Mouse (Mus musculus) limb, embryonic 10.5 days (tissue): ENCODE measurements around the gene Lcp1. TPM values are rescaled to one million over a fixed set of nuclear protein-coding genes. Genes with fewer than 3 reads are reported as not detected.
A peak's percentile ranks its signal among the peaks of the same experiment; 100 is the strongest.

ENCODE experiments used
- DNase-seq: peaks from one replicate; pipeline ENCODE4 v3.0.0-alpha.2; 2017; ENCODE audit warnings: low spot score
- H3K27ac ChIP-seq: fragments of 300-500 bp; sonication (generic); 2 replicates; pipeline ENCODE4 v1.5.1; 2016; ENCODE audit warnings: mild to moderate bottlenecking
- H3K27me3 ChIP-seq: fragments of 300-500 bp; sonication (generic); 2 replicates; pipeline ENCODE4 v1.6.1; 2016; ENCODE audit warnings: low read depth, mild to moderate bottlenecking; ENCODE audit not compliant: poor library complexity, severe bottlenecking
- H3K36me3 ChIP-seq: fragments of 300-500 bp; sonication (generic); 2 replicates; pipeline ENCODE4 v1.6.1; 2016; ENCODE audit warnings: mild to moderate bottlenecking, moderate library complexity
- H3K4me1 ChIP-seq: fragments of 300-500 bp; sonication (generic); 2 replicates; pipeline ENCODE4 v1.6.1; 2016
- H3K4me3 ChIP-seq: fragments of 300-500 bp; sonication (generic); 2 replicates; pipeline ENCODE4 v1.5.1; 2016; ENCODE audit warnings: mild to moderate bottlenecking, moderate library complexity
- H3K9me3 ChIP-seq: fragments of 300-500 bp; sonication (generic); replicated peaks from 2 replicates; pipeline ENCODE4 v1.6.1; 2016; ENCODE audit warnings: mild to moderate bottlenecking
- WGBS: fragments of 180-500 bp; shearing (Covaris S2); methylation state at CpG from one replicate; pipeline ENCODE4 v1.1.7; 2016; 5-methylcytosine and 5-hydroxymethylcytosine counted together
- polyA plus RNA-seq: library from polyadenylated mRNA; unstranded; fragments of >200 nt; fragmentation: Nextera tagmentation; extraction: Ambion mirVana; gene quantifications from 2 replicates; pipeline ENCODE4 v1.2.1, GENCODE M21; 2016

Gene Lcp1
- polyA plus RNA-seq, 1 experiment from 2014 or later = 20.4 TPM

DNA sequence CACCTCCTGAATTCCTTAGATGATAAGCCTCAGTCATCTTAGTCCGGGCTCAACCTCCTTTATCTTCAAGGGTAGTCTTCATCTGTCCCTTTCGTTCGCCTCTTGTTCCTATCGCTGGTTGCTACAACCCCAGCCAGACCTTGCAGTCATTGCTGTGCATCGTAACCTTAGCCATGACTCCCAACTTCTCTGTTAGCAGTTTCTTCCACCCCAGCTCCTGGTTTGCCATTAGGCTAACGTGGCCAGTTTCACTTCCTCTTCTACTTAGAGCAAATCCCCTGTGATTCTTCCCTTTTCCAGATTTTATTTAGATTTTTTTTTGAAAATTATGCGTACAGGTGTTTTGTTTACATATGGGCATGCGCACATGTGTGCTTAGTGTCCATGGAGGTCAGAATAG is 33.0 kb downstream of the Lcp1 start:
- Histone ChIP-seq H3K4me1 (no peaks in the 10 kb centered on the region), H3K27ac (no peak overlapping the region), H3K9me3 (no peaks in the 10 kb centered on the region), H3K36me3 (no peaks in the 10 kb centered on the region), H3K4me3 (no peak overlapping the region), H3K27me3 (no peaks in the 10 kb centered on the region)
- peak; percentile 8 for DNase-seq
- WGBS = 91% methylated on average over 8 of the region's 8 CpGs

DNA sequence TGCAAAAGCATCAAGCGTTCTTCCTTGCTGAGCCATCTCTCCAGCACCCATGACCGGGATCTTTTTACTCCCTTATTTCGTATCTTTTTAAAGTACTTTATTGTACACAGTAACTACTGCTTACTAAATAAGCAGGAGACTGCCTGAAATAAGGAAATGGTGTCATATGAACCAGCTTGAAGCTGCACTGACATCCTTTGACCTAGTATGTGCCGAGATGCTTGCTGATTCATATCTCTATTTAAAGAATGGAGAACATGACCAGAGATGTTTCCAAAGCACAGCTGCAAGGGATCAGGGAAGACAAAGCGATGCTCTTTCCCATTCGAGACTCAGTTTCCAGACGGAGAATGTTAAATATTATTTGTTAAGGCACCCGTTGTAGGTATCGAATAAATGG is 33.4 kb downstream of the Lcp1 start:
- DNase-seq = peak; percentile 13
- no peaks in the 10 kb centered on the region for H3K9me3 ChIP-seq
- H3K27ac ChIP-seq = no peak overlapping the region
- 96% methylated on average over 9 of the region's 9 CpGs for WGBS
- H3K36me3 ChIP-seq = no peaks in the 10 kb centered on the region
- H3K27me3 ChIP-seq = no peaks in the 10 kb centered on the region
- no peak overlapping the region for H3K4me3 ChIP-seq
- H3K4me1 ChIP-seq = no peaks in the 10 kb centered on the region

DNA sequence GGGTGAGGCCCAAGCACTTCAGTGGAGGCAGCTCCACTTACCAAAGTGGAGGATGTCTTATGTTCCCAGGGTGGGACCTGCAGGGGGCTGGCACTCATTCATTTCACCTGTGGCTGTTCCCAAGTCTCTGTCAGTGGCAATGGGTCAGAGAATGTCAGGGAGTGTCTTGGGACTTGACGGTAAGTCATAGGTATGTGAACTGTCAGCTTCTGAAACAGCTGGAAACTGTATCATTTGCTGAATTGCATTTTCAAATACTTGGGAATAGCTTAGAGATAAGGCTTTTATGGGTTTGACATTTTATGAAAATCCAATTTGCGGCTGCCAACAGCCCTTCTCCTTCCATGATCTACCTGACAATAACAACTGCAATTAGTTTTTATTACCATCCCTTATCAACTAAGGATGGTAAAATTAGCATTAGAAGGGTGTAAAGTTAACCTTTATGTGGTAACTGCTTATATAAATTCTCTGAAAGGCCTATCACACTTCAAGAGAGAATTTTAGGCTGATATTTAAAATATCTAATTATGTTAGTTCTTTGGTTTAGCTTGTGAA is 34.8 kb downstream of the Lcp1 start:
- H3K4me3 ChIP-seq = no peak overlapping the region
- DNase-seq = peak; percentile 12
- 81% methylated on average over 2 of the region's 2 CpGs for WGBS
- no peaks in the 10 kb centered on the region for H3K9me3 ChIP-seq
- no peak overlapping the region for H3K27ac ChIP-seq
- no peaks in the 10 kb centered on the region for H3K36me3 ChIP-seq
- no peaks in the 10 kb centered on the region for H3K4me1 ChIP-seq
- H3K27me3 ChIP-seq = no peaks in the 10 kb centered on the region

DNA sequence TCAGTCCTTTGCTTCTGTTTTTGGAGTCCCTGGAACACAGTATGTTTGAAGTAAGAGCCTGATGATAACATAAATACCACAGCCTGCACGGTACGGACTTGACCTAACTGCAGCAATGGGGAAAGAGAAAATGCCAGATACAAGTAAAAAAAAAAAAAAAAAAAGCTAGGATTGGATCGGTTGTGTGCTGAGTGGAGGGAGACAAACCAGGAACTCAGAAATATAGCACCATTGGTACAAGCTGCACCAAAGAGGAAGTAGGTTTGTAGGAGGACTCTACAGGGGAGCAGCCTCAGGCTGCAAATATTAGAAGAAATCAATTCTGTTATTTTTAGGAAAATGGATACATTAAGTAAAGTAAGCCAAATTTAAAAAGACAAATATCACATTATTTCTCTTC is 37.6 kb downstream of the Lcp1 start:
- no peaks in the 10 kb centered on the region for H3K36me3 ChIP-seq
- H3K9me3 ChIP-seq = no peaks in the 10 kb centered on the region
- H3K27ac ChIP-seq = no peak overlapping the region
- no peaks in the 10 kb centered on the region for H3K27me3 ChIP-seq
- 95% methylated on average over 3 of the region's 3 CpGs for WGBS
- no peaks in the 10 kb centered on the region for H3K4me1 ChIP-seq
- no peak overlapping the region for H3K4me3 ChIP-seq
- DNase-seq = no peak

DNA sequence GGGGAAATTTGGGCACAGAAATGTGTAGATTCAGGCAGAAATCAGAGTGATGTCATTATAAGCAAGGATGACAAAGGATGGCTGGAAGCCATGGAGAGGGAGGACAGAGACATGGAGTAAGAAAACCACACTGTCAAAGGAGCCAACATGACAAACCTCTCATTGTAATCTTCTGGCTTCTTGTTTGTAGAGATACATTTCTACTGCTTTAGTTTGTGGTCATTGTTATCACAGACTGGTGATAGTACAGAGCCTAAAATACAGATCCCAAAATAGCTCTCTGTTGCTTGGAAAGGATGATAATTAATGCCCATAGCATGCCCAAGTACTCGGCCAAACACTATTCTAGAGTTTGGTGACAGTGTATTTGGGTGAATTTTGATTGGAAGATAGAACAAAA is 39.6 kb downstream of the Lcp1 start:
- Histone ChIP-seq H3K27ac (no peak overlapping the region), H3K4me3 (no peak overlapping the region), H3K36me3 (no peaks in the 10 kb centered on the region), H3K9me3 (no peaks in the 10 kb centered on the region), H3K27me3 (no peaks in the 10 kb centered on the region), H3K4me1 (no peaks in the 10 kb centered on the region)
- WGBS = 85% methylated on average over 1 of the region's 1 CpGs
- no peak for DNase-seq

DNA sequence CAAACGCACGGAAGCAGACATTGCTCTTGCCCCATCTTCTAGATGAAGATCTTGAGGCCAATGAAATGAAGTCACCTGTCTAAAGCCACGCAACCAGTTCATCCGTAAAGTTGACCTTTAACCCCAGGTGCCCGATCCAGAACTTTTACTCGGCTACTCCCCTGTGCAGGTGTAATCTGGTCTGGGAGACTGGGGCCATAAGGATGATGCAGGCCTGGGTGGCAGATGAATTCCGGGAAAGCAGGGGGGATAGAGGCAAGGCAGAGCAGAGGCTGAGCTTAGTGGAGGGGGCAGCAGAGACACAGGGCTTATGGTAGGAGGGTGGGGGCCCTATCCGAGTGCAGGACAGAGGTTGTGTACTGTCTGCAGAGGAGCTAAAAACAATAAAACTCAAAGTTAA is 43.4 kb downstream of the Lcp1 start:
- Histone ChIP-seq H3K9me3 (no peaks in the 10 kb centered on the region), H3K27ac (no peak overlapping the region), H3K27me3 (no peaks in the 10 kb centered on the region), H3K4me1 (no peaks in the 10 kb centered on the region), H3K4me3 (no peak overlapping the region), H3K36me3 (no peaks in the 10 kb centered on the region)
- 88% methylated on average over 8 of the region's 8 CpGs for WGBS
- no peak for DNase-seq

DNA sequence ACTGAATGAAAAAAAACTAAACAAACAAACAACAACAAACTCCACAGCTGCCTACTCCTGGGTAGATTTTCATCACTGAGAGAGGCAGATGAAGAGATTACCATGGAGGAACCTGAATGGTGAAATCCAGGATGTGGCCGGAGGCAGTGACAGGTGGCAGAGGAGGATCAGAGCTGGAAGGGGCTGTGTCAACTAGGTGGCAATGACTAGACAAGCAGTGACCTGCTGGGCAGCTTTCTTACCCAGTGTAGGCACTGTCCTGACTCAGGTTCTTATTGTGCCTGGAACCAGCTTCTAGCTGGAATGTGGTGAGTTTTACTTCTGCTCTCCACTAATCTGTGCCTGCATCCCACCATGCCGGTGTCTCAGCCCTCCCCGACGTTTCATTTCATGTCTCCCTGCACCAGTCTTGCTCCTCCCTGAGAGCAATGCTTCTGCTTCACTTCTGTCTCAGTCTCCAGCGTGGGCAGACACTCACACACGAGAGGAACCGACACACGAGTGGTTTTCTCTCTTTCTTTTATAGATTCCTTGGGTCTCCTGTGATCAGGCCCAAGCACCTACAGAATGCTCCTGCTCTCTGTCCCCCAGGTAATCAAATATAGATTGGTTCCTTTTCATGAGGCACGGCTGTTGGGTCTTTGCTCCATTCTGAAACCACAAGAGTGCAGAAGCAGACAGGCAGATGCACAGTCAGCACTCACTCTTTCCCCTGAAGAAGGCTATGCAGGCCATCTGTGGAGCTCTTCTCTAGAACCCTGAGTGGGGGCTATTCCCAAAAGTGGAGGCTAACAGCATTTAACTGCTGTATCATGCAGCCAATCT is 44.0 kb downstream of the Lcp1 start:
- no peaks in the 10 kb centered on the region for H3K27me3 ChIP-seq
- no peaks in the 10 kb centered on the region for H3K9me3 ChIP-seq
- no peak overlapping the region for H3K27ac ChIP-seq
- no peak overlapping the region for H3K4me3 ChIP-seq
- DNase-seq = no peak
- 90% methylated on average over 9 of the region's 9 CpGs for WGBS
- H3K4me1 ChIP-seq = no peaks in the 10 kb centered on the region
- H3K36me3 ChIP-seq = no peaks in the 10 kb centered on the region

DNA sequence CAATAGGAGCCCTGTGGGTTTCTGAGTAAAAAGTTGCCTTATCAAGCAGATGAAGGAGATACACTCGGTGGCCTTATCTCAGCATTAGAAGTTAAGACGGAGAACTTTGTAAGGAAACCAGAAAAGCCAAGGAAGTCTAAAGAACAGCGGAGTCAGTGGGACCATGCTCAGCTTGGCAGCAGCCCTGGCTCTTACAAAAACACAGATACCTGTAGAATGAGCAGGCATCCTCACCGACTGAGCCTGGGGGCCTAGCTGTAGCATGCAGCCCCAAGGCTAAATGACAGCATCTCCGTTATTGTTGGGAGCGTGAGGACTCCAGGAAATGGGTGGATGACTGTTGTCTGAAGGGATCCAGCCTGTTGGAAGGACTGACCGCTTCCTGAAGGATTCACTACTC is 44.9 kb downstream of the Lcp1 start:
- Histone ChIP-seq H3K36me3 (no peaks in the 10 kb centered on the region), H3K4me3 (no peak overlapping the region), H3K27ac (no peak overlapping the region), H3K27me3 (no peaks in the 10 kb centered on the region), H3K4me1 (no peaks in the 10 kb centered on the region), H3K9me3 (no peaks in the 10 kb centered on the region)
- 84% methylated on average over 7 of the region's 7 CpGs for WGBS
- no peak for DNase-seq

DNA sequence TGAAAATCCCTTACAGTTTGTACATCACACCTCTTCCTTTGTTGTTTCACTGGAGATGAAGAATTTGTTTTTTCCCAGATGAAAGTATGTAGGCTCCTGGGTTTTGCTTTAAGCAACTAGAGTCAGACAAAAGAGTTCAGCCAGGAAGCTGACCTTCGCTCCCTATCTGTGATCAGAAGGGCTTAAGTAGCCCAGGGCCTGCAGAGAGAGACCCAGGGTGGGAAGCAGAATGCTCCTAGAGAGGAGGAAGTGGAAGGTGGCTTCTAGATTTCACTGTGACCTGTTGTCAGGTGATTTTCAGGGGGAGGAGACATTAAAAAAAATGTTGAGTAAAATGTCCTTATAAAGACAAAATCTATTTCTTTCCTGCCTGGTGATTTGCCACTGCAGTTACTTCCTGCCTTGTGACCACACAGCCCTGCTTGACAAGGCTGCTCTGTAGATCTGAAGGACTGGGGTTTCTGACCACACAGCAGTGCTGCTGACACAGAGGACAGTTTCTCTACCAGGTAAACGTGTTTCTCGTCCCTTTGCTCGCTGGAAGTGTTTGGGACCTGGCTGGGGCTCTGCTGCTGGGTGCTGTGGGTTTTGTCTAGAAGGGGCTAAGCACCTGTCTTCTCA is 45.6 kb downstream of the Lcp1 start:
- Histone ChIP-seq H3K4me1 (no peaks in the 10 kb centered on the region), H3K27ac (no peak overlapping the region), H3K9me3 (no peaks in the 10 kb centered on the region), H3K4me3 (no peak overlapping the region), H3K27me3 (no peaks in the 10 kb centered on the region), H3K36me3 (no peaks in the 10 kb centered on the region)
- DNase-seq = no peak
- 80% methylated on average over 4 of the region's 4 CpGs for WGBS

DNA sequence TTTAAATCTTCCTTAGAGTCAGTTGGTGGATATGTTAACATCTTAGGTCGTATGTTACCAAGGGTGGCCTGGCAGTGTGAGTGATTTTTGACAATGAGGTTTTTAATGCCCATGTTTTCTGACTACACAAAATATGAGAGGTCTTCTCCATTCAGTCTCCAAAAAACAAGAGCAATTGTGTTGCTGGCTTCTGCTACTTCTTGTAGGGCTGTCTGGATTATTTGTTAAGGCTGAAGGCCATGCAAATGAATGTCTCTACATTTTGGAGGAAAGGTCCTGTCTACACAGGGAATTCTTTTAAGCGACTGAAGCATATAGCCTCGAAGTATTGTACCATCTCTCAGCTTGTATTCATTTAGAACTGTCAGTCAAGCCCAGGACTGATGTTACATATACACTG is 46.5 kb downstream of the Lcp1 start:
- Histone ChIP-seq H3K27ac (no peak overlapping the region), H3K27me3 (no peaks in the 10 kb centered on the region), H3K4me3 (no peak overlapping the region), H3K9me3 (no peaks in the 10 kb centered on the region), H3K4me1 (no peaks in the 10 kb centered on the region), H3K36me3 (no peaks in the 10 kb centered on the region)
- DNase-seq = no peak
- 87% methylated on average over 3 of the region's 3 CpGs for WGBS

DNA sequence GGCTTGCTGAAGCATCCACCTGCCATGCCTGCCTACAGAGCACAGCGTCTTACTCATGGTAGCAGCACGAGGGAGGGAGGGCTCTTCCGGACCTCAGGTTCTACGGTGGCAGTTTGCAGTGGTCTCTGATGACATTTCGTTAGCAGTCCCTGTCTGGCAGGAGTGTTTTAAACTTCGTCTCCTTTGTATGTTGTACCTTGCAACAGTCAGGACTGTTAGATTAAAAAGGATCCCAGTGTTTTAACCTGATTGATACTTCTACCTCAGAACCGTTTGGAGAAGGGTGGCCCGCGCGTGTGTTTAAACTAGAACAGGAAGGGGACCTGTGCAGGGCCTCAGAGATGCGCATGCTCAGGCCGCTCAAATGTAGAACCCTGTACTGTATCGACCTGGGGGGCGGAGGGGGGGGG is 47.5 kb downstream of the Lcp1 start:
- no peak for DNase-seq
- Histone ChIP-seq H3K4me3 (no peak overlapping the region), H3K27ac (no peak overlapping the region), H3K36me3 (no peaks in the 10 kb centered on the region), H3K4me1 (no peaks in the 10 kb centered on the region), H3K9me3 (no peaks in the 10 kb centered on the region), H3K27me3 (no peaks in the 10 kb centered on the region)
- WGBS = 86% methylated on average over 14 of the region's 14 CpGs

DNA sequence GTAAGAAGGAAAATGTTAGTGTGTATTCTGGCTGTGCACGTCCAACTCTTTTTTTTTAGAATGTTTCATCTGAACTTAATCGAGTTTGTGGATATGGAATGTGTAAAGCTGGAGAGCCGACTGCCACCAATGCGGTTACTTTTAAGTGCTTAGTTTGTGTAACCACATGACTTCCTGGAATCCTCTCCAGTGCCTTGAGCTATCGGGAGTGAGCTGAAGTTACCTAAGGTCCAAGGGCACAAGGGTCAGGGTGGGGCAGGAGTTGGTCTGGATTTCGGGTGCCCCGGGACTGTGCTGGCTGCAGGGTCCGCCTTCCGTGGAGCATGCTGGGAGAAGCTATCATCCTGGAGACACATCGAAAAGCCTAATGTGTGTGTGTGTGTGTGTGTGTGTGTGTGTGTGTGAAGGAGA is 47.9 kb downstream of the Lcp1 start:
- WGBS = 85% methylated on average over 10 of the region's 10 CpGs
- Histone ChIP-seq H3K4me3 (no peak overlapping the region), H3K9me3 (no peaks in the 10 kb centered on the region), H3K27me3 (no peaks in the 10 kb centered on the region), H3K27ac (no peak overlapping the region), H3K4me1 (no peaks in the 10 kb centered on the region), H3K36me3 (no peaks in the 10 kb centered on the region)
- DNase-seq = no peak

DNA sequence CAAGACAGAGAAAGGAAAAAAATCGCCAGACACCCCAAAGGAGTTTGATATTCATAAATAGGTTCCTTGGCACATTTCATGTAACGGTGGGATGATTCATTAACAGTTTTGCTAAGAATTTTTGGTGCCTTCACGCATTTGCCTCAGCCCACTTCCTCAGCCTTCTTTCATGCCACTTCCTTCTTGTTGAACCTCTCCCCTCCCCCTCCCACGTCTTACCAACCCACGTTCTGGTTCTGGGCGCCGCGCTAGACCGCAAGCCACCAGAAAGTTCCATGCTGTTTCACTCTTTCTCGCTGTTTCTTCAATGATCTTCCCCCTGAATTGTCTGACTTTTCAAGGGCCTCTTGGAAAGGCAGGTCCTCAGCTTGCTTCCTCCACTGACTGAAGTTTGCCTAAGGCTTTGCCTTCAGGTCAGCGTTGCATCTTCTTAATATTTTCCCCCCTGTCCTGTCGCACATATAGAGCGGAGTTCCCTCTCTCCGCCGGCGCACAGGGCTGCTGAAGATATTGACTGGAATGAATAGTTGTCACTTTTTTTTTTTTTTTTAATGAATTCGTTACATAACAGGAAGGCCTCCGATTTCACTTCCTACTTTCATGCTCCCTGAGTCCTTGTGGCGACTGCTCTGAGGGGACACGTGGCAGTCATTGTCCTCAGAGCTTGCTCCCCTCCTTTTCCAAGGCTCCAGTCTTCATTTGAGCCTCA is 48.5 kb downstream of the Lcp1 start:
- H3K36me3 ChIP-seq = no peaks in the 10 kb centered on the region
- H3K9me3 ChIP-seq = no peaks in the 10 kb centered on the region
- no peak for DNase-seq
- H3K27ac ChIP-seq = no peak overlapping the region
- no peak overlapping the region for H3K4me3 ChIP-seq
- H3K4me1 ChIP-seq = no peaks in the 10 kb centered on the region
- H3K27me3 ChIP-seq = no peaks in the 10 kb centered on the region
- WGBS = 89% methylated on average over 20 of the region's 20 CpGs
